Mouse (Mus musculus) right cerebral cortex, postnatal 4 days (tissue): ENCODE measurements around the gene Wasf3.

Source experiments
- DNase-seq: peaks from one replicate; pipeline ENCODE4 v3.0.0-alpha.2; 2022

Gene Wasf3

DNA sequence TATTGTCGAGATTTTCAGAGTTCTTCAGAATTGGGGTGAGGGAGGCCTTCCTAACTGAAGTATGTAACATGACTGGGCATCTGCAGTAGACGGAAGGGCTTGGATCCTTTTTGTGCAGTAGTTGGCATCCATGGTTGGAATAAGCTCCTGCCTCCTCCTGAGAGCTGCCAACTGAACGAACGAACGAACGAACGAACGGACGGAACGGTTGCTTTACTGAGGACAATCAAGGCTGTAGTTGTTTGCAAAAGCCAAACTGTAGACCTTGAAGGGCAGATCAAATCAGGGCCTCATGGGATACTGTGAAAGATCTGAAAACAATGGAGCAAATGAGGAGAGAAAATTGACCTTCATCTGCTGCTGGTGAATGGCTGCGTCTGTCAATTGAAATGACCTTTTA lies 17.5 kb downstream of the Wasf3 start:
- DNase-seq, result no peak

DNA sequence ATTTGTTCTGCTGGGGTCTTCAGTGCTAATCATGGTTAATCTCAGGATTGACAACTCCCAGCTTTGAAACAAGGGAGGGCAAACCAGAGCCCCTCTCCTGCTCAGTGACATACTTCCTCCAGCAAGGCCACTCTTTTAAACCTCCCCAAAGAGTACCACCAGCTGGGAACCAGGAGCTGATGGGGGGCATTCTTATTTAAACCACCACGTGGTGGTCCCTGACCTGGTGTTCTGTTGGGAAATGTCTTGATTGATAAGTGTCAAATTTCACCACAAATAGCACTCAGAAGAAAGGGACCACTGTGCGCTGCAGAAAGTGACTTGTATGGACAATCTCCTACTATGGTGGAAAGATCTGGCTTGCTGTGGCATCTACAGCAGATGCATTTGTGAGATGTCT lies 19.1 kb downstream of the Wasf3 start:
- no peak for DNase-seq

DNA sequence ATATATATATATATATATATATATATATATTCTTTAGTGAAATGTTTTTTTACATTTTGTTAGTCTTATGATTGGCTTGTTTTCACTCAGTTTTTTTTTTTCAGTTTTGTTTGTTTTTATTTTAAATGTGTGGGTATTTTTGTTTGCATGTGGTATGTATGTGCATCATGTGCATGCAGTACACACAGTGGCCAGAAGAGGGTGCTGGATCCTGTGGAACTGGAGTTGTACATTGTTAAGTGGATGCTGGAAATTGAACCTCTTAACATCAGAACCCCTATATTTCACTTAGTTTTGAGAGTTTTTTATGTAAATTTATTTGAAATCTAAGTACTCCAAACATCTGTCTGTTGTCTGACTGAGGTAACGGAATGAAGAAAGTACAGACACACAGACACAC lies 21.3 kb downstream of the Wasf3 start:
- DNase-seq, result no peak

DNA sequence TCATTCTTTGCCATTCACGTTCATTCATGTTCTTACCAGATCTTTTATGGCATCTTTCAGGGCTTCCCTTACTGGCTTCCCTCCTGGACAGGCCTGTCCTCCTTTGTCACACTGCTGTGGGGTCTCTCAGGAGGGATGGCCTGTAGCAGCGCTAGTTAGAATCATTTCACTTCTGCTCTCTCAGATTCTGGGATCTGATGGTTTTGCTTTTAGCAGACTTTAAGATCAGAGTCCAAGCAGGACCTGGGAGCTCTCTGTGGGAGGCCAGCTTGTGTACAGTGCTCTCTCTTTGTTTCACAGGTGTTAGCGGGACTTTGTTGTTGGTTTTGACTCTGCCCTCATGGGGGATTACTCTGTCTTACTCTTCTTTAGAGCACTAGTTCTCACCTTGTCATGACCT lies 23.0 kb downstream of the Wasf3 start:
- no peak for DNase-seq

DNA sequence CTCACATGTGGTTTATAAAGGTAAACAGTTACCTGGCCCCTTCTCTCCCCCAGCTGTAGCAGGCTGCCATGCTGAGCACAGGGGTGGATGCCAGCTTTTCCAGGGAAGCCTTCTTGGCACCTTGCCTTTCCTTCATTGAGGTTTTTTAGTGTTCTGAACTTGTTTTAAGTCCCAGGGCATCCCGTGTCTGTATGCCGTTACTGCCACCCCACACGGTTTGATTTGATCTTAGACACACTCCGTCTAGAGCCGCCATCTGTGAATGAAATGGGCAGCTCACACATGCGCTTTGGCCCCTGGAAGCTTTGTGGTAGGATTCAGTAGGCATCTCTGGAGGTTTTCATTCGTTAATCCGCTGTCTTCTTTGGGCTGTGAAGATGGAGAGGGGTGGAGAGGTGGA lies 23.8 kb downstream of the Wasf3 start:
- DNase-seq, result no peak

DNA sequence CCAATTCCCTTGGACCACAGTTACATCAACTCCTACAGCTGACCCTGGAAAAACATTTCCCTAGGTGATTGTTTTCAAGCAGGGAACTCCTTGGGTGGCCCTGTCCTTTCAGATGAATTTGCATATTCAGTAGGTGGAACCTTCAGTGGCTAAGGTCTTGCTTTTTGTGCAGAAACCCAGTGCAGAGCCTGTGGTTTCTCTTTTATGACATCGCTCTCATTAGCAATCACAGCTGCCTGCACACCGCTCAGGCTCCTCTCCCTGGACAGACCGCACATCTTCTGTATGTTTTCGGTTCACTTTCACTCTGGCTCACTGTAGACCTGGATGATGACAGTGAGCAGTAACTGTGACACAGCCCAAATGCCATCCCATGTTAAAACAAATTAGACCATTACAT lies 26.0 kb downstream of the Wasf3 start:
- DNase-seq, result no peak

DNA sequence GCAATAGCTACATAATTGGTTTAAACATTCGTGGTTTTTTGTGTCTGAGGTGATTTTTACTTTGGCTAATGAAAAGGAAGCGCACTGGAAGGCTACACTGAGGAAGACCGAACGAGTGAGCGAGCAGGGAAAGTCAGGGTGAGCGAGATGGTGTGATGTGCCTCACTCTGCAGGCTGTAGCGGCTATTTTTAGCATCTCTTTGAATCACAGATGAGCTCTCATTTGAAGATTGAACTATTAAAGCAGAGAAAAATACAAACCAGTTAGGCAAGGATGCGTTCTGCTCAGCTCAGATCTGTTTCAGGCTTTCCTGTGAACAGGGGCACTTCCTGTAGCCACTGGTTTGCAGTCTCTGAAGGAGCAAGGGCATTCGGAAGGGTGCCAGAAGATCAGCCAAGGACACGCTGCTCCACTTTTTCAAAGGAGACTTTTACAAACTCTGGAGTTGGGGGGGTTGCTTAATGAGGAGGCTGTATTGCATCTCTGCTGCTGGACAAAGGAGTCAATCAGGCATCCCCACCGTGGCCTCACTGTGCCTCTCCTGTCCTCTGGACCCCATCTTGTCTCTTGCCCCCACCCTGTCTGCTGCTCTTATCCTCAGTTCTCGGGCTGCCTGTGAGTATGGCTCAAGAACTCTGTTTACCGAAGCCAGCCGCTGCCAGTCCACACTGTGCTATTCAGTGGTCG lies 28.1 kb downstream of the Wasf3 start:
- peak; percentile 40 for DNase-seq

DNA sequence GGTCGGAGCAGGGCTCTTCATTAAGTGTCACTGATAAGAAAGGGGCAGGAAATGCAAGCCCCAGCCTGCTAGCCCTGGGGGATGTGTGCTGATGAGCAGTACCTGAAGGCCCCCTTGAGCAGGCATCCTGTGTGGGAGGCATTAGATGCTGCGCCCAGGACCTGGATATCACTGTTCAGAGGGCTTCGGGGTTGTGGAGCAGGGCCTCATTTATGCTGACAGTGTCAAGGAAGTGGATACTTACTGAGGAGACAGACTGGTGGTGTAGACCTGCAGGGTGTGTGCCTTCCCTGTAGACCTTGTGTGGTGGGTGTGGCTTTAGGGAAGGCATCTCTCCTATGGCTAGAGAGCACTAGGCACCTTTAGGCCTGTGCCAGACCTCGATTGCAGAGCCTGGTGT lies 29.8 kb downstream of the Wasf3 start:
- DNase-seq, result no peak

DNA sequence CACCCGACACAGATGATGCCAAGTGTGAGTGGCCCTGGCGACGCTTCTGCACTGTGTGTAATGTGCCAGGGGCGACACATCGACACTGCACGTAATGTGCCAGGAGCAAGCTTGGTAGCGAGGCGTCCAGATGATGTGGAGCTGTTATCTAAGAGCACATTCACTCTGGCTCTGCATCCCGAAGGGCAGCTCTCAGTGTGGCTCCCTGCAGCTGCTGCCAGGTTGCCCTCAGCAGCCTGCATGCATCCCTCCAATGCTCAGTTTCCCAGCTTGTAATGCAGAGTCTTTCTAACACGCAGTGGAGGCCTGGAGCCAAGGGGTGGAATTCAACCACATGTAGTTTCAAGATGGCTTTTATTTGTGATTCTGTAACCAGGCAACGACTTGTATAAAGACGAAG lies 30.4 kb downstream of the Wasf3 start:
- peak; percentile 50 for DNase-seq

DNA sequence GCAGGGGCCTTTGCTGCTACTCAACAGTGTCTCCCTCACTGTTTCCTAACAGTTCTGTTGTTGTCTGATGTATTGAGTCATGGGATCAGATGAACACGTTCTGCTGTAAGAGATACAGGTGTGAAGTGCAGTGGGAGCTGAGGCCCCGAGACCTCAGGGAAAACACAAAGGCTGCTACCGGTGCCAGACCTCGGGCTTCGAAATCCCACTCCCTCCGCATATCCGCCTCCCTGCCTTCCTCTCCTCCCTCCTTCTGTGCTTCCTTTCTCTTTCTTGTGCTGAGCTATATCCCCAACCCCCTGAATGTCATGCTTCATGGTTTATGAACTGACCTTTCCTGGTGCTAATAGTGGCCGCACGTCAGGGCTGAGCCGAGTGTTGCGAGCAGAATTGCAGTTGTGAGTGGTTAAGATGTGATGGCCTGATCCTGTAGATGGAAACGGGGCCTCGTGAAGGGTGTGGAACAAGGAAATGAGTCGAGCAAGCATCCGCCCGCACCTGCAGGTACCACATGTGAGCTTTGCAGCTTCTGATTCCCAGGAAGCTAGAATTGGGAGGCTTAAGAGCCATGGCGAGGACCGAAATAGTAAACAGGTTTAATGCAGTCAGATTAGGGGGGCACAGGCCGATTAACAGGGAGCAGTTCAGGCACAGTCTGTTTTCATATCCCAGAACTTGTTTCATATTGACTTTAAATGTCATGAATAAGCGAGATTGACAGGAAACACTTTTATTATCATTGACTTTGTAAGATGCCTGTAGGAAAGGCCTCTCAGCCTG lies 31.7 kb downstream of the Wasf3 start:
- DNase-seq, result no peak

DNA sequence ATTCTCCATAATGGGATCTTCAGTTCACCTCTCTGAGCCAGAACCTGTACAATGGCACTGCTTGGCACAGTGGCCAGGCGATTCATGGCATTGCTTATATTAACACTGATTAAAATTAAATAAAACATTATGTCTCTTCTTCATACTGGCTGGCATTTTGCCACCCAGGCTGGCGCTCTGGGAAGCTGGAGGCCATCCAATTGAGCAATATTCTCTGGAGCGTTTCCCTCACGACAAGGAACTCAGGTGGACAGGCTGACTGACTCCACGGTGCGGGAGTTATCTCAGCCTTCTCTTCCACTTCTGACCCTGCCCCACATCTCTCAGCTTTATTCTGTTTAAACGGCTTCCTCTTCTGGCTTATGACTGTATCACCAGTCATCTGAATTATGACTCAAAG lies 33.3 kb downstream of the Wasf3 start:
- no peak for DNase-seq

DNA sequence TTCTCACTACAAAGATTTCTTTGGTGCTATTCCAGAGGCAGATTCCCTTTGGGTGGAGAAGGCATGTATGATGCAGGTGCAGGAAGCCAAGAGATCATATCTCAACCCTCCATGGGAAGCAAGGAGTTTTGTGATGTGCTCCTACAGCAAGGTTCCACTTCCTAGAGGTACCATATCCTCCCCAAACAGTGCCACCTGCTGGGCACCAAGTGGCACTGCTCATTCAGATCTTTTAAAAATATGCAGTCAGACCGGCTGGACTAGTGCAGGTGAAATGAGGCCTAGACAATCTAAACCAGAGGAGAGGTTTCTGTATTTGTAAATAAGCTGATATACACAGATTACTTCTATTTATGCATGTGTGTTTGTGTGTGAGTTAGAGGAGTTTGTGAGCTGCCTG lies 35.3 kb downstream of the Wasf3 start:
- peak; percentile 43 for DNase-seq

DNA sequence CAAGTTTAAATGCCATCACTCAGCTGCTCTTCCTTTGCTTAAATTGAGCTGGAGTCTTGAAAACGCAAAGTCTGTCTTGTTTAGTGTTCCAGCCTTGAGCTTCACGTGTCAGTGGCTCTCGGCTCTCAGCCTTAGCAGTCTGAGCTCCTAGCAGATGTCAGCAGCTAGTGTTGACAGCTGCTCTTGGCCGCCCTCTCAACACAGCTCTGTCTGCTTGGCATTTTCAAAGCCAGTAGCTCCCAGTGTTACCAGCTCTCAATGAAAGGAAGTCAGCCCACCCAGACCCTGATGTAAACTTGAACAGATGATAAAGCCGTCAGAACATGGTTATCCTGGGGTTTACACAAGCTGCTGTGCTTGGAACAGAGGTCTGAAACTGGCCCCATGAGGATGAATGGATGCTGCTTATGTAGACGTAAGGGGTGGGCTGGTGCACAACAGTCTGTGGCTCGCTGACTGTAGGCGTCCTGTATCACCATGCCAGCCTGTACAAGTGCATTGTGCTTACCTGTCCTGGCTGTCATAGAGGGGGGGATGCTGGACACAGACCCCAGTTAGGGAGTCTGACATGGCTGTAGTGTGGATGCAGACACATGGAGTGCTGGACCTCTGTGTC lies 40.0 kb downstream of the Wasf3 start:
- DNase-seq, result no peak

DNA sequence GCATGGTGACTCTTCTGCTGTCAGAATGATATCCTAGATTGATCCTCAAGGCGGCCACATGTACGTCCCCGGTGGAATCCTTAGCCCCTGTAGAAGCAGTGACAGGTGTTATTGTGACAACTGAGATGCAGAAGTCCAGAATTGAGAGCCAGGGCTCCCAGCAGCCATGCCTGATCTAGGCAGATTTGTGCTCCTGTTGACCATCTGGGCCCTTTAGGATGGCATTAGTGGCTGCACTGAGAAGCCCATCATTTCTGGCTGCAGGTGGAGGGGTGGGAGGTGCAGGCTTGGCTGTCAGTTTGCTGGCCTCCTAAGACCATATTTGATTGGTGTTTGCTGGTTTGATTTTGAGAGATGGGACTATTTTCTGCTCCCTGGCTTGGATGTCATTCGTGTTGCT lies 40.9 kb downstream of the Wasf3 start:
- DNase-seq, result no peak

DNA sequence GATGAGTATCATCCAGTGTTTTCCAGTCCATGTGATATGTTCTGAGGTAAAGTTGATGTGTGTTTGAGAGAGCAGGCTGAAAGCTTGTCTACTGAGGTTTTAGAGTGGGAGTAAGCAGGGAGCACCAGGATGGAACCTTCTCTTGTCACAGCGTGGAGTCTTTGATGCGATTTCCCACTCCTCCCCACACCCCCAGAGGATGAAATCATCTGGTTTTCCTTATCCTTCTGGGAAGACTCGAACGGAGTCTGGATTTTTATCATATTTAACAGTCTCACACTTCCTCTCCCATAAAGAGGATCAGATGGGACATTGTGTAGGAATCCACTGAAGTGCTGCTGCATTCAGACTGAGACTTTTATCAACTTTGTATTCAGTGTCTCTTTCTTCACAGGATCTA lies 43.3 kb downstream of the Wasf3 start:
- DNase-seq, result no peak

DNA sequence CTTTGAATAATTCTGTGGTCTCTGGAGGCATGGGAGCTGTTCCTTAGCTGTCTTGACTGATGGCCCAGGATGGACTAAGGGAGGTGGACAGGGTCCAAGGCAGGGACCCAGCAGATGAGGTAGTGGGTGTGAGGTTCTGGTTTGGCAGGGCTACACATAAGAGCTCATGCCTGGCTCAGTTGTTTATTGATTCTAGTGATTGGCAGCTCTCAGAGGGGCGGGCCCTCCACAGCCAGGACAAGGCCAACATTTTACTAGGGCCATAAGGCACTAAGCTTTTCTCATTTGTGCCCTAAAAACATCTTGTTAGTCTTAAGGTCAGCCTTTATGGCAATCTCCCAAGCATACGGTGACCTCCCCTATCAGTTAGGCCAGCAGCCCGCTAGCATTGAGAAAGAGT lies 47.0 kb downstream of the Wasf3 start:
- DNase-seq, result no peak

DNA sequence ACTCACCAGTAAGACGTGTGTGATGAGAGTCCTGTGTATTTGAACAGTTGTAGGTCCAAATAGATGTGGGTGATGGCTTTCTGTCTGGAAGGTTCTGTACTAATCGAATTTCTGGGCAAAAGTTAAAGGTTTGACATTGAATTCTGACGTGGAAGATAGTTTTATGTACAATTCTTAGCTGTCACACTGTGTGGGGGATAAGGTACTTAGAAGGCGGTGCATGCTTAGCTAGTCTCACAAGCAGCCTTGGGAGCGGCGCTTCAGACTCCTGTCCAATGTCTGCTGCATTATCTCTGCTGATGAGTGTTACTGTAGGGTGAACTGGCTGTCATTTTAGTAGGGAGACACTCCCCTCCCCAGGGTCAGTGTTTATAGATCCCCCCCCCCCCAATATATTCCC lies 47.7 kb downstream of the Wasf3 start:
- DNase-seq, result no peak

DNA sequence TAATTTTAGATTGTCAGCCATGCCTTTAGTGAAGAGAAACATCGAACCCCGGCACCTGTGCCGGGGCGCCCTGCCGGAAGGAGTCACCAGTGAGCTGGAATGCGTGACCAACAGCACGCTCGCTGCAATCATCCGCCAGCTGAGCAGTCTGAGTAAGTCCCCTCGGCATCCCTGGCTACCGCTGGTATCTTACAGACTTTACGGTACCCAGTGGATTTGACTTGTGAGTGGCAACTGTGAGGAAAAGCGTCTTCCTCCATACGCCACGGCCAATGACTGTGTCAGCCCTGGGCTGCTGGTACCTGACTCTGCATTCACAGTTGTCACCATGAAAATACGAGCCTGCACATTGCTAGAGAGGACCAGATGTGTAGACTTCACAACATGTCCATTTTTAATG lies 50.5 kb downstream of the Wasf3 start:
- no peak for DNase-seq

DNA sequence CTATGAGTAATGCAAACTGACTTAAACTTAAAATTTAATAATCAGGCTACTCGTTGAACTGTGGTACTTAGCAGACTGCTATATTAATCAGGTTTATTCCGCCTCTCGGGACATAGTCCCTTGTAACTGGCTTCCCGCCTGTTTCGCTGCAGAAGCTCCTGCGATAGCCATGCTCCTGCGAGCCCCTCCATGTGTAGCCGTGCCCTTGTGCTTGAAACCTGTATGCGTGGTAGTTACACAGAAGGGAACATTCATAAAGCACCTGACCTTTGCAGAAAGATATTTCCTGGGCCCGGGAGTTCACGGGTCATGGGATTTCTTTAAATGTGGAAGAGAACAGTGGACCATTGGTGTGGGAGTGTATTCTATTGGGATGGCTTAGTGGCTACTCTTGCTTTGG lies 52.0 kb downstream of the Wasf3 start:
- no peak for DNase-seq

DNA sequence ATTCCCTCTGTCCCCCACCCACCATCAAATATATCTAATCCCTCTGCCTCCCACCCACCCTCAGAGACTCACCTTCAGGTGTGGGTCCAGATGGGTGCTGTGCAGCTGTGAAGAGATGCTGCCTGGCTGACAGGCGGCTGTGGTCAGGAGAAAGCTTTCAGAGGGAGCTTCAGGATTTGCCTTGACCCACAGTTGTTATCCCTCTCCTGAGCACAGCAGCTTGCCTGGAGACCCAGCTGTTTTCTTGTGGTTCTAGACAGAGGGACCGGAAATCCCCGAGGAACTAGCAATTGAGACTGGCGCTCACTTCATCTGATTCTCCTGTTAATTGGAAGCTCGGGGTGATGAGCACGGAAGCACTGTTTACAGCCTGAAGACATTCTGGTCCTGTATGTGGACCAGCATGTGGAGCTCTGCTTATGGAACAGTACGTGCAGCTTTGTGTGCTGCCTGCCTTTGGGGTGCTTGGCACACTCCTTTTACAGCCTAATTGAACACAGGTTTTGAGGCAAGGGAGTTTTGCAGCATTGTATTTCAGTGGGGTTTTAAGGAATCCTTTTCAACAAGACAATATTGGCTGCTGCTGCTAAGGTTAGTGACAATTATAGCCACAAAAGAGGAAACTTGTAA lies 54.5 kb downstream of the Wasf3 start:
- DNase-seq, result no peak

DNA sequence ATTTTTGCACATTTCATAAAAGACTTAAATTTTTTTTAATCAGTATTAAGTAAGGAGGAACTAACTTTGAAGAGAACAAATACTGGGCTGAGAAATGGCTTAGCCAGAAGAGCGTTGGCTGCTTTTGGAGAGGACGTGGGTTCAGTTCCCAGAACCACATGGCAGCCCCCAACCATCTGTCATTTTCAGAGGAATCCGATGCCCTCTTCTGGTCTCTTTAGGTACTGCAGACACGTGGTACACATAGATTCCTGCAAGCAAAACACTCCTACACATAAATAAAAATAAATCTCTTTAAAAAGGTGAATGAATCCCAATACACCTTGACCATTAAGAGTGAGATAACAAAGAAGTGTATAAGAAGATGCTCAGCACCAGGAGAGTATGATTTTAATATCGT lies 55.5 kb downstream of the Wasf3 start:
- no peak for DNase-seq

DNA sequence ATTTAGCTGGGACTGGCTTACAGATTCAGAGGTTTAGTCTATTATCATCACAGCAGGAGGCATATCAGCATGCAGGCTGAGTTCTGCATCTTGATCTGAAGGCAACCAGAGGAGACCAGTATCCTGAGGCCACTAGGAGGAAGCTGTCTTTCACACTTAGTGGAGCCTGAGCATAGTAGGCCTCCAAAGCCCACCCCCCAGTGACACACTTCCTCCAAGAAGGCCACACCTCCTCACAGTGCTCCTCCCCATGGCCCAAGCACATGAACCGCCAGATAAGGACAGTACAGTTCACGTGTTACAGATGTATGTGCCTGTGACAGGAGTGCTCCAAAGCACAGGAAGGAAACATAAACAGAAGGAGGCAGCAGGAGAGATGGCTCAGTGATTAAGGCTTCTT lies 58.0 kb downstream of the Wasf3 start:
- no peak for DNase-seq

DNA sequence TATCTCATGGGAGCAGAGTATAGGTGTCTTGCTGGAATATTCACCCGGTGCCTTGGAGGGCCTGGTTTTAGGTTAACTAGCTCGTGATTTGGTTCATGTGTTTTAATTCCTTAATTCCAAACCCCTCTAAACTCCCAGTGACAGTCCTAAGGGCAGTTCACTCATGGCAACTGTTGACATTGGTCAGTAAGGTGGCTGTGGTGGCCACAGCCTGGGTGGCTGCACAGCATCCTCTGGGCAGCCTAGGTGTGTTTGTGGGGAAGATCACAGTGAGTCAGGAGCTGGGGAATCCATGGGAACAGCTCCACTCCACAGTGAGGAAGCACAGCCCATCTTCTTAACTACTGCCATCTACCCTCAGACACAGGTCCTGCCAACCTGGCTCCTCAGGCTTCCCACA lies 61.8 kb downstream of the Wasf3 start:
- DNase-seq, result no peak
